Mouse (Mus musculus) erythroblast, embryonic 14.5 days (primary cell): ENCODE results near the gene 2210407C18Rik.

Source experiments
- GATA1 ChIP-seq: IDR thresholded peaks from 2 replicates; pipeline ENCODE4 v1.6.1; 2012; ENCODE audit warnings: low read length, inconsistent platforms, mixed read lengths
- TAL1 ChIP-seq: IDR thresholded peaks from 3 replicates; pipeline ENCODE4 v1.6.1; 2012; ENCODE audit warnings: low read length, inconsistent platforms, mixed read lengths

- no peak for TF ChIP-seq GATA1
- no peak for TF ChIP-seq TAL1
Observed at GRCm38 (mm10) chr11:58634878-58635277, 19.0 kb upstream of the 2210407C18Rik start.
